Mouse (Mus musculus) heart, embryonic 11.5 days (tissue): Measurements from ENCODE around the gene Chic2. TPM values are rescaled to one million over a fixed set of nuclear protein-coding genes. Genes with fewer than 3 reads are reported as not detected.

ENCODE experiments used
- ATAC-seq: fragments of 200-750 bp; cut with Nextera tagmentation; replicated peaks from 2 replicates; pipeline ENCODE4 v1.8.0; 2017; ENCODE audit warnings: moderate library complexity; ENCODE audit not compliant: insufficient number of reproducible peaks, low FRiP score, low TSS enrichment
- H3K27ac ChIP-seq: fragments of 300-500 bp; sonication (generic); 2 replicates; pipeline ENCODE4 v1.5.1; 2014; ENCODE audit warnings: mild to moderate bottlenecking, low read depth, low read length
- H3K27me3 ChIP-seq: fragments of 300-500 bp; sonication (generic); 2 replicates; pipeline ENCODE4 v1.6.1; 2014; ENCODE audit warnings: mild to moderate bottlenecking, low read length, mixed read lengths; ENCODE audit not compliant: control insufficient read depth, insufficient read depth
- H3K36me3 ChIP-seq: fragments of 300-500 bp; sonication (generic); 2 replicates; pipeline ENCODE4 v1.6.1; 2014; ENCODE audit warnings: mild to moderate bottlenecking, low read length, moderate library complexity, mixed read lengths; ENCODE audit not compliant: control insufficient read depth, insufficient read depth
- H3K4me1 ChIP-seq: fragments of 300-500 bp; sonication (generic); 2 replicates; pipeline ENCODE4 v1.6.1; 2014; ENCODE audit warnings: low read length; ENCODE audit not compliant: control insufficient read depth, insufficient read depth
- H3K4me2 ChIP-seq: fragments of 300-500 bp; sonication (generic); 2 replicates; pipeline ENCODE4 v1.6.1; 2014; ENCODE audit warnings: mild to moderate bottlenecking, moderate library complexity
- H3K4me3 ChIP-seq: fragments of 300-500 bp; sonication (generic); 2 replicates; pipeline ENCODE4 v1.5.1; 2014; ENCODE audit warnings: low read depth, low read length
- H3K9ac ChIP-seq: fragments of 300-500 bp; sonication (generic); 2 replicates; pipeline ENCODE4 v1.6.1; 2014; ENCODE audit warnings: mild to moderate bottlenecking, low read depth, low read length, moderate library complexity
- H3K9me3 ChIP-seq: fragments of 300-500 bp; sonication (generic); replicated peaks from 2 replicates; pipeline ENCODE4 v1.6.1; 2016; ENCODE audit warnings: low read length; ENCODE audit not compliant: control insufficient read depth
- WGBS: fragments of 180-500 bp; shearing (Covaris S2); extraction: QIAGEN DNeasy Blood & Tissue Kit; methylation state at CpG from one replicate; pipeline ENCODE4 v1.1.7; 2014; ENCODE audit not compliant: insufficient replicate concordance; 5-methylcytosine and 5-hydroxymethylcytosine counted together
- polyA plus RNA-seq: library from polyadenylated mRNA; unstranded; fragments of >200 nt; fragmentation: Nextera tagmentation; extraction: Ambion mirVana; gene quantifications from 2 replicates; pipeline ENCODE4 v1.2.1, GENCODE M21; 2014

Chic2 gene
- polyA plus RNA-seq, 1 experiment from 2014 or later = 28.7 TPM

- H3K4me1 ChIP-seq = peaks cover 9% of the 10 kb centered on the region
- peak overlapping the region; percentile 16; the same call in 1 of the 2 replicates for H3K4me2 ChIP-seq
- no peaks in the 10 kb centered on the region for H3K27me3 ChIP-seq
- WGBS = 43% methylated on average over 7 of the region's 7 CpGs
- no peaks in the 10 kb centered on the region for H3K9me3 ChIP-seq
- no peak for ATAC-seq
- H3K9ac ChIP-seq = no peak overlapping the region
- no peak overlapping the region for H3K4me3 ChIP-seq
- no peaks in the 10 kb centered on the region for H3K36me3 ChIP-seq
- peak overlapping the region; percentile 15; the same call in 1 of the 2 replicates for H3K27ac ChIP-seq
These were observed 65.0 kb downstream of the Chic2 start for GRCm38 (mm10) chr5:74979586-74979985.

DNA sequence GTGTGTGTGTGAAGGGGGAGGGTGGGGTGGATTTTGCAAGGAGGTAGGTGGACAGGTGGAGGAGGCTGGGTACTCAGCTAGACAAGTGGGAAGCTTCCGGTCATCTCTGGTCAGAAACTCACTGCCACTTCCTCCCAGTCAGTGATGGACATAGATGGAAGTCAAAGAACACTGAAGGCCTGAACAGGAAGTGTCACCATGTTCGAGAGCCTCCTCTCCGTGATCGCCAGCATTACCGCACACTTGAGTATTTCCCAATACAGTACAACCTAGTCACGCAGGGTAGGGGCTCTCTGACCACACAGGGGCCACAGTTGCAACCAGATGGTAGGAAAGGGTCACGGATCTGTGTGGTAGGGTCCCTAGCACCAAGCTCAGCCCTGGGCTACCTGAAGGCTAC lies 69.1 kb downstream of the Chic2 start:
- H3K4me3 ChIP-seq = no peak overlapping the region
- H3K4me1 ChIP-seq = peaks cover 16% of the 10 kb centered on the region
- H3K27ac ChIP-seq = no peak overlapping the region
- no peaks in the 10 kb centered on the region for H3K36me3 ChIP-seq
- H3K9ac ChIP-seq = no peak overlapping the region
- no peak overlapping the region for H3K4me2 ChIP-seq
- 86% methylated on average over 7 of the region's 7 CpGs for WGBS
- H3K9me3 ChIP-seq = no peaks in the 10 kb centered on the region
- no peaks in the 10 kb centered on the region for H3K27me3 ChIP-seq
- no peak for ATAC-seq

DNA sequence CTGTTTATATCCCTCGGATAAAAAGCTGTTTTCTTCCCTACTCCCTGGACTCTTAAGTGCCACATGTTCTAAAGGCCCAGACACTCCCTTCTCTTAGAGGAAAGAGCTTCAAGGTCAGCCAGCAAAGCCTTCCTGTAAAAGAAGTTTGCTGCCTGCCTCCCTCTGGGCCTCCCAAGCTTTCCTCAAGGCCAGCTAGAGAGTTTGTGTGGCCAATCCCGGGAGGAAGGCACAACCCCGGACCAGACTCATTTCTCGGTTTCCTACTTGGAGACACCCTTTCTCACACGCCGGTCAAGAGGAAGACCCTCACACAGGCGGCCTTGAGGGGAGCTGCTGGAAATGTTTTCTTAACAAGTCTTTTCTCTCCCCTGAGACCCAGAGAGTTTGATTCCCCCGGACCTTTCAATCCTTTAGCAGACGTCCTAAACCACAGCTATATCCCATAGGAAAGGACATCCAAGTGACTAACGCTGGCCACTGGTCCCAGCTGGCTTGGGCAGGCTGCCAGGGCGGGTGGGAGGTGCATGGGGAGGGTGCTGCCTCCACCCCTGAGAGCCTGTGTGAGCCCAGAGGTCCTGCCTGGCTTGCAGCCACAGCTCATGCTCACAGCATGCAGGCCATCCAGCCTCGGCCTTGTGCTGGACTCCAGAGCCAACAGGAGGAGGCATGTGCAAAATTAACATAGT lies 69.7 kb downstream of the Chic2 start:
- no peak overlapping the region for H3K4me3 ChIP-seq
- peaks cover 16% of the 10 kb centered on the region for H3K4me1 ChIP-seq
- no peaks in the 10 kb centered on the region for H3K36me3 ChIP-seq
- ATAC-seq = no peak
- WGBS = 40% methylated on average over 12 of the region's 12 CpGs
- no peaks in the 10 kb centered on the region for H3K27me3 ChIP-seq
- H3K9me3 ChIP-seq = no peaks in the 10 kb centered on the region
- H3K27ac ChIP-seq = no peak overlapping the region
- H3K9ac ChIP-seq = no peak overlapping the region
- no peak overlapping the region for H3K4me2 ChIP-seq

GRCm38 (mm10) chr5:74974061-74974581 lies 70.5 kb downstream of the Chic2 start:
- WGBS = 57% methylated on average over 22 of the region's 22 CpGs
- Histone ChIP-seq H3K9ac (0 out of 2 replicates have a peak overlapping the region, but pooled peaks have one; percentile 10), H3K36me3 (no peaks in the 10 kb centered on the region), H3K27ac (no peak overlapping the region), H3K4me2 (no peak overlapping the region), H3K4me1 (peaks cover 13% of the 10 kb centered on the region), H3K4me3 (no peak overlapping the region), H3K9me3 (no peaks in the 10 kb centered on the region), H3K27me3 (no peaks in the 10 kb centered on the region)
- ATAC-seq = no peak

- no peak for ATAC-seq
- 77% methylated on average over 7 of the region's 7 CpGs for WGBS
- no peak overlapping the region for H3K4me2 ChIP-seq
- H3K4me3 ChIP-seq = no peak overlapping the region
- H3K27ac ChIP-seq = no peak overlapping the region
- H3K9me3 ChIP-seq = no peaks in the 10 kb centered on the region
- H3K9ac ChIP-seq = no peak overlapping the region
- H3K4me1 ChIP-seq = peaks cover 13% of the 10 kb centered on the region
- no peaks in the 10 kb centered on the region for H3K36me3 ChIP-seq
- no peaks in the 10 kb centered on the region for H3K27me3 ChIP-seq
These were observed 73.2 kb downstream of the Chic2 start for GRCm38 (mm10) chr5:74971418-74971817.

- H3K36me3 ChIP-seq = no peaks in the 10 kb centered on the region
- WGBS = 86% methylated on average over 6 of the region's 6 CpGs
- no peak overlapping the region for H3K27ac ChIP-seq
- no peak overlapping the region for H3K4me2 ChIP-seq
- H3K9me3 ChIP-seq = no peaks in the 10 kb centered on the region
- H3K27me3 ChIP-seq = no peaks in the 10 kb centered on the region
- H3K4me1 ChIP-seq = peaks cover 5% of the 10 kb centered on the region
- no peak overlapping the region for H3K9ac ChIP-seq
- H3K4me3 ChIP-seq = no peak overlapping the region
- ATAC-seq = no peak
These were observed 75.2 kb downstream of the Chic2 start for GRCm38 (mm10) chr5:74969341-74969740.

DNA sequence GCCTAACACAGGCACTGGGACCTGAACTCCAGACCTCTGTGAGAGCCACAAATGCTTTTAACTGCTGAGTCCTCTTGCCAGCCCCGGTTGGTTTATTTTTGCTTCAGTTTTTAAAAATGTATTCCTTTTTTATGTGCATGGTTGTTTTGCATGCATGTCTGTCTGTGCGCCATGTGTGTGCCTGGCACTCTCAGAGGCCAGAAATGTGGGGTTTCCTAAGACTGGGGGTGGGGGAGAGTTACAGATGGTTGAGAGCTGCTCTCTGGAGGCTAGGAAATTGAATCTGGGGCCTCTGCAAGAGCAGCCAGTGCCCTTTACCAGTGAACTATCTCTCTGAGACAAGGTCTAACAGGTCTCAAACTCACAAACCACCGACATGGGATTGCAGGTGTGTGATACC lies 76.7 kb downstream of the Chic2 start:
- 91% methylated on average over 3 of the region's 3 CpGs for WGBS
- H3K9me3 ChIP-seq = no peaks in the 10 kb centered on the region

DNA sequence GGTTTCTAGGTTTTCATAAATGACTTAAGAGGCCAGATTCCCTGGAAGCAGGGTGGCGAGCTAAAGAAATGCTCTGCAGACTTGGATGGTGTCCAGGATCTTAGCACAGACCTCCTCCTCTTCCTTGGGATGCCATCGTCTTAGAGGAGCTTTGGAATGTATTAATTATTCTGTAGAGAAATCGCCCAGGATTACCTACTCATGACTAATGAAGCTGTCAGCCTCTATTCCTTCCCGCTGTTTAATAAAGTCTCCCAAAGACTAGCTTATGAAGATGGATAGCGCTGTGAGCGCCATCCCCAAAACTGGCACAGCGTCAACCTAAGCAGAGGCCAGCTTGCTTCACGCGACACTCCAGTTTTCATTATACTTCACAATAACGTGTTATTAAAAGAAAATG lies 77.7 kb downstream of the Chic2 start:
- no peak overlapping the region for H3K9ac ChIP-seq
- WGBS = 71% methylated on average over 10 of the region's 10 CpGs
- no peak overlapping the region for H3K27ac ChIP-seq
- no peak overlapping the region for H3K4me3 ChIP-seq
- no peaks in the 10 kb centered on the region for H3K9me3 ChIP-seq
- H3K27me3 ChIP-seq = no peaks in the 10 kb centered on the region
- ATAC-seq = no peak
- no peak overlapping the region for H3K4me2 ChIP-seq
- no peaks in the 10 kb centered on the region for H3K4me1 ChIP-seq
- H3K36me3 ChIP-seq = no peaks in the 10 kb centered on the region

More for the DNA sequence above, 76.7 kb downstream of the Chic2 start:
- Histone ChIP-seq H3K9ac (no peak overlapping the region), H3K4me3 (no peak overlapping the region), H3K27me3 (no peaks in the 10 kb centered on the region), H3K27ac (no peak overlapping the region), H3K36me3 (no peaks in the 10 kb centered on the region), H3K4me1 (no peaks in the 10 kb centered on the region), H3K4me2 (no peak overlapping the region)
- no peak for ATAC-seq

- no peaks in the 10 kb centered on the region for H3K36me3 ChIP-seq
- no peak overlapping the region for H3K9ac ChIP-seq
- H3K27ac ChIP-seq = no peak overlapping the region
- ATAC-seq = no peak
- no peak overlapping the region for H3K4me2 ChIP-seq
- H3K9me3 ChIP-seq = no peaks in the 10 kb centered on the region
- H3K4me3 ChIP-seq = no peak overlapping the region
- 0 out of 2 replicates have a peak, but pooled peaks cover 4% of the 10 kb centered on the region for H3K27me3 ChIP-seq
- H3K4me1 ChIP-seq = peaks cover 9% of the 10 kb centered on the region; the same call in 1 of the 2 replicates
- 71% methylated on average over 5 of the region's 5 CpGs for WGBS
These were observed 81.8 kb downstream of the Chic2 start for GRCm38 (mm10) chr5:74962771-74963170.
